ENCODE assay signal across 13 mouse cellular contexts in genomic region chrX:51535226-51535625, GRCm38 (mm10).
DNase-seq lines count a peak whose midpoint lies in the region.
"Had no signal": no experiment of that assay in that cellular context is flagged by ENCODE, and none has a peak within 500 bp of the region (broad histone marks: within the 10 kb centered on the region; RNA-seq: fewer than 3 reads in every experiment).

No protein-coding gene starts in this region.

- peak; percentile 3 to 34 for DNase-seq in frontal cortex, adult 2 months (ENCODE audit: extremely low spot score in 1 of 2, low spot score in 1 of 2)
- DNase-seq in frontal cortex, postnatal 25 days (ENCODE audit: low spot score in 2 of 2): no peak
- DNase-seq in layer of hippocampus, adult 9-11 months: peak; percentile 2
- no peak for DNase-seq in layer of hippocampus, adult 9-10 months (ENCODE audit: low spot score)
- peak; percentile 3 to 7 for DNase-seq in right cerebral cortex, adult 2 months (ENCODE audit: low spot score in 2 of 2)
- DNase-seq in telencephalon, adult 2 months (ENCODE audit: low read depth, low spot score): peak; percentile 22
- DNase-seq in adrenal gland, adult (ENCODE audit: inconsistent age in 2 of 2, low spot score in 1 of 2): no peak
- DNase-seq: adrenal gland, adult 2 months; adrenal gland, postnatal 25 days; cerebellum, adult 2 months; cerebellum, postnatal 10 days; gastrocnemius, adult 2 months; gastrocnemius, postnatal 25 days had no signal

Comparison
In these comparisons a context has a peak if more than half of its experiments do, and no peak if none do; other contexts are left out.
1. DNase-seq: peak in frontal cortex, adult 2 months (2 of 2), layer of hippocampus, adult 9-11 months (single experiment), right cerebral cortex, adult 2 months (2 of 2) and telencephalon, adult 2 months (single experiment); none in frontal cortex, postnatal 25 days (0 of 2), layer of hippocampus, adult 9-10 months (single experiment) and adrenal gland, adult (0 of 2).